Mouse (Mus musculus): ENCODE measurements around the gene Gm6169.

DNA sequence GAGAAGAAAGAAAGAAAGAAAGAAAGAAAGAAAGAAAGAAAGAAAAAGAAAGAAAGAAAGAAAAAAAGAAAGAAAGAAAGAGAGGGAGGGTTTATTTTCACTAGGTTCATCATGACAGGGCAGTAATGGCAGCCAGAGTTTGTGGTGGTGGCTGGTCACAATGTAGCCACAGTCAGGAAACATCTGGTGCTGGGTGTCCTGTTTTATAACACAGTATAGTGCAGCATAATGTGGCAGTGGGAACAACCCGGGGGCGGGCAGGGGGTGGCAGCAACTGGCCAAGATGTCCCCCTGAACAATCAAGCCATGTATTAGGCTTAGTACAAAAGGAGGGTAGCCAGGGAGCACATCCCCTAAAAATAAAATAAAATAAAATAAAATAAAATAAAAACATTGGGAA lies 35.6 kb downstream of the Gm6169 start:
- TF ChIP-seq EP300 (IDR thresholded peaks at IDR 0.05; ENCODE audit: low read length) = no peak
- no peak for TF ChIP-seq CTCF (conservative IDR thresholded peaks at IDR 0.05 in 1 of 2, IDR thresholded peaks at IDR 0.05 in 1 of 2; ENCODE audit: low read depth in 2 of 2, low read length in 2 of 2)

All from CH12.LX (cell line).